Mouse (Mus musculus) C2C12 (cell line): ENCODE measurements around the gene Npc2.

ENCODE experiments used
- MAX ChIP-seq: IDR thresholded peaks from one replicate; pipeline ENCODE4 v1.6.1; 2011; ENCODE audit warnings: mild to moderate bottlenecking, control low read depth
- MYOG ChIP-seq: IDR thresholded peaks from one replicate; pipeline ENCODE4 v1.6.1; 2011; ENCODE audit not compliant: control insufficient read depth, insufficient read length; ENCODE audit errors: extremely low read depth

GRCm38 (mm10) chr12:84814663-84815325, 41.8 kb upstream of the Npc2 start:
- TF ChIP-seq MYOG (no peak), MAX (no peak)
